Mouse (Mus musculus): ENCODE results near the gene Efna5. TPM values are rescaled to one million over a fixed set of nuclear protein-coding genes. Genes with fewer than 3 reads are reported as not detected.

Efna5 gene
- polyA plus RNA-seq, 1 experiment from 2014 or later: 56.7 TPM

DNA sequence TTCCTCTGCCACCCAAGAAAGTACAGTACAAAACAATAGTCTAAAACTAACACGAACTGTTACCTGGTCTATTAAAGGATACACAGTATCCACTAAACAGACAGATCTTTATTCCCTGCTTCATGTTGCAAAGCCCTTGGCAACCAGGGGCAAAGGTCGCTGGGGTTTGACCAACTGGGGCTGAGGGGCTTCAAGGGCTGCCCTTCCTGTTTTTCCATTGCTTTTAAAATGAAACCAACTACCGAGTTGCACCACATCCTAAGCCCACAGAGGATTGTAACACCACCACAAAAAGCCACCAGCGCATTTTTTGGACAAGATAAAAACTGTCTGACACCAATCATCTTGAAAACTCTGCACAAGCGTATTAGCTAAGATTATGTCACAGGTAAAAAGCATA lies 276.8 kb downstream of the Efna5 start:
- 57% methylated on average over 5 of the region's 5 CpGs for WGBS
- H3K9ac ChIP-seq (ENCODE audit: low read depth, low read length): no peak overlapping the region
- H3K4me2 ChIP-seq (replicated peaks; ENCODE audit: low read depth, low read length): no peak overlapping the region
- no peak overlapping the region for H3K4me3 ChIP-seq (ENCODE audit: low read depth, low read length)
- no peaks in the 10 kb centered on the region for H3K9me3 ChIP-seq (ENCODE audit: control insufficient read depth, low read length)
- H3K27me3 ChIP-seq (ENCODE audit: control insufficient read depth, insufficient read depth, low read length): no peaks in the 10 kb centered on the region
- ATAC-seq (ENCODE audit: low FRiP score) (no peak), DNase-seq (ENCODE audit: low spot score) (no peak)
- peaks cover 2% of the 10 kb centered on the region; the same call in 1 of the 2 replicates for H3K4me1 ChIP-seq (replicated peaks; ENCODE audit: control insufficient read depth, insufficient read depth, low read length)
- H3K36me3 ChIP-seq (ENCODE audit: control insufficient read depth, insufficient read depth, low read length): no peaks in the 10 kb centered on the region
- no peak overlapping the region for H3K27ac ChIP-seq (ENCODE audit: low read depth, low read length)

DNA sequence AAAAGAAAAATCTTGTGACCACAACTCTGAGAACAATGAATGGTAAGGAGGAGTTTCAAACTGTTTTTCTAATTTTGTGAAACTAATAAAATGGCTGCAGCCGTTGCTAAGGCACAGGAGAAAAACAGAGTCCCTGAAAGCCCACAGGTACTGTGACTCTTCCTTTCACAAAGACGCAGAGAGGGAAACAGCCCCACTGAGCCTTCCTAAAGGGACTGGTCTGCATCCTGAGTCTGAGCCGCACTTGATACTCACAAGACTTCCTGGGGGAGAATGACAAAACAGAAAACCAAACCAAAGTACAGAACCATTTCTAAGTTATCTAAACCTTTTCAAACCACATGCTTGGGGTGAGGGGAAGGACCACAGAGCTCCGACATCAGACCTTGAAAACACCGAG lies 277.5 kb downstream of the Efna5 start:
- DNase-seq (ENCODE audit: low spot score): no peak
- Histone ChIP-seq H3K36me3 (ENCODE audit: control insufficient read depth, insufficient read depth, low read length) (no peaks in the 10 kb centered on the region), H3K4me2 (replicated peaks; ENCODE audit: low read depth, low read length) (no peak overlapping the region), H3K4me1 (replicated peaks; ENCODE audit: control insufficient read depth, insufficient read depth, low read length) (peaks cover 2% of the 10 kb centered on the region; the same call in 1 of the 2 replicates), H3K4me3 (ENCODE audit: low read depth, low read length) (no peak overlapping the region), H3K27ac (ENCODE audit: low read depth, low read length) (no peak overlapping the region), H3K9ac (ENCODE audit: low read depth, low read length) (no peak overlapping the region), H3K27me3 (ENCODE audit: control insufficient read depth, insufficient read depth, low read length) (no peaks in the 10 kb centered on the region), H3K9me3 (ENCODE audit: control insufficient read depth, low read length) (no peaks in the 10 kb centered on the region)
- WGBS: 46% methylated on average over 5 of the region's 5 CpGs
- no peak for ATAC-seq (ENCODE audit: low FRiP score)

DNA sequence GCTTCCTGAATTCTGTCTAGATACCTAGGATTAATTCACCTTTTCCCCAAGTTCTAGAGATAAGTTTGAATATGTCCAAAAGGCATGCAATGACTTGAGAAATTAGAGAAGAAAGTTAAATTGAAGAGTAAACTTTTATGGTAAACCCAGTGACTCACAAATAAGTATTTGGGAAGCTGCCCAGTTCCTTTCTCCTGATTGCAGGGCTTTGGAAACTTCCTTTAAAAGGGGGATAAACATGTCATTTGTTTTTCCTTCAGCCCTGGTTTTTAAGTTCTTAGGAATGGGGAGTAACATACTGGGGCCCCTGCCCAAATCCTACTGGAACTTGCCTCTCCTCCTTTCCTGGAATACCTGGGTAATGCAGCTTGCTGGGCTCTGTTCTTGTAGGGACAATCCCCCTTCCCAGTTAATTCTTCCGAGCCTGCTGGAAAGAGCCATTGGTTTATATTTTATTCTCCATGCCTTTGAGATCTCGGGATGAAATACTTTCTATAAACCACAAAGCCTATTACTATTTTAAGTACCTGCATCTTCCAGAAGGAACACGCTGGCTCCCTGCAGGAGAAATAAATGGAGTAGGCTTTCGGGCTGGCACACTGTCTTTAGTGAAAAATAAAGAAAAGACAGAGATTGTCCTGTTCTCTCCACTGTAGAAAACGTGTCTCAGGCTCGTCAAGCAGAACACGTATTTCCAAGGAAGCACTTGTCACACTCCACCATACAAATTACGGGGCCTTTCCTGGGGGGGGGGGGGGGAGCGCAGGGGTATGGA lies 282.2 kb downstream of the Efna5 start:
- H3K4me2 ChIP-seq (replicated peaks; ENCODE audit: low read depth, low read length): no peak overlapping the region
- no peaks in the 10 kb centered on the region for H3K9me3 ChIP-seq (ENCODE audit: control insufficient read depth, low read length)
- H3K27me3 ChIP-seq (ENCODE audit: control insufficient read depth, insufficient read depth, low read length): no peaks in the 10 kb centered on the region
- no peaks in the 10 kb centered on the region for H3K36me3 ChIP-seq (ENCODE audit: control insufficient read depth, insufficient read depth, low read length)
- no peak for DNase-seq (ENCODE audit: low spot score)
- ATAC-seq (ENCODE audit: low FRiP score): no peak
- H3K27ac ChIP-seq (ENCODE audit: low read depth, low read length): no peak overlapping the region
- 59% methylated on average over 9 of the region's 9 CpGs for WGBS
- H3K4me1 ChIP-seq (replicated peaks; ENCODE audit: control insufficient read depth, insufficient read depth, low read length): no peaks in the 10 kb centered on the region
- no peak overlapping the region for H3K4me3 ChIP-seq (ENCODE audit: low read depth, low read length)
- H3K9ac ChIP-seq (ENCODE audit: low read depth, low read length): no peak overlapping the region

DNA sequence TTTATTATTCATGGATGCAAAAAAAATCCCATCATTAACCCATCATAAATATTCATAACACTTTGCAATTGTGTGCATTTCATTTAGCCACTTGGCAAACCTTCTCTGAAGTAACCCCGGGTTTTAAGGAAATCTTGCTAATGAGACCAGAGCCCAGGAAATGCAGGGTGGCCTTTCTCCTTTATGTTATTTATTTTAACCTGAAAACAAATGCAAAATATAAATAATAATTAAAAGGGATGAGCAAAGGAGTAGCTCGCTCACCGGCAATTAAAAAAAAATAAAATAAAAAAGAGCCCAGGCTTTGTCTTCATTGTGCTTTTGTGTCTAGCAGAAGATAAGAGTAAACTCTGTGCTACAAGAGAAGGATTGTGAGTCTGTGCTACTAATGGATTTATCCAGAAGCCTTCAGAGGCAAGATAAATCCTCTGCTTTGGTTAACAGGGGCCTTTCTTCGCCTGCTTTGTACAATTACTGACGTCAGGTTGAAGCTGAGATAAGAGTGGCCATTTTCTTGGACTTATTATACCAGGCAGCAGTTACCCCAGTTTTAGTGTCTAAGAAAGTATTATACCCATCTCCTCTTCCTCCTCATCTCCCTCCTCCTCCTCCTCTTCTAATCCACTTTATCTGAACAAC lies 288.6 kb downstream of the Efna5 start:
- H3K4me2 ChIP-seq (replicated peaks; ENCODE audit: low read depth, low read length): no peak overlapping the region
- no peak overlapping the region for H3K9ac ChIP-seq (ENCODE audit: low read depth, low read length)
- no peaks in the 10 kb centered on the region for H3K36me3 ChIP-seq (ENCODE audit: control insufficient read depth, insufficient read depth, low read length)
- no peaks in the 10 kb centered on the region for H3K9me3 ChIP-seq (ENCODE audit: control insufficient read depth, low read length)
- ATAC-seq (ENCODE audit: low FRiP score): no peak
- no peak overlapping the region for H3K4me3 ChIP-seq (ENCODE audit: low read depth, low read length)
- WGBS: 78% methylated on average over 5 of the region's 5 CpGs
- H3K27me3 ChIP-seq (ENCODE audit: control insufficient read depth, insufficient read depth, low read length): no peaks in the 10 kb centered on the region
- H3K27ac ChIP-seq (ENCODE audit: low read depth, low read length): no peak overlapping the region
- DNase-seq (ENCODE audit: low spot score): no peak
- H3K4me1 ChIP-seq (replicated peaks; ENCODE audit: control insufficient read depth, insufficient read depth, low read length): no peaks in the 10 kb centered on the region

DNA sequence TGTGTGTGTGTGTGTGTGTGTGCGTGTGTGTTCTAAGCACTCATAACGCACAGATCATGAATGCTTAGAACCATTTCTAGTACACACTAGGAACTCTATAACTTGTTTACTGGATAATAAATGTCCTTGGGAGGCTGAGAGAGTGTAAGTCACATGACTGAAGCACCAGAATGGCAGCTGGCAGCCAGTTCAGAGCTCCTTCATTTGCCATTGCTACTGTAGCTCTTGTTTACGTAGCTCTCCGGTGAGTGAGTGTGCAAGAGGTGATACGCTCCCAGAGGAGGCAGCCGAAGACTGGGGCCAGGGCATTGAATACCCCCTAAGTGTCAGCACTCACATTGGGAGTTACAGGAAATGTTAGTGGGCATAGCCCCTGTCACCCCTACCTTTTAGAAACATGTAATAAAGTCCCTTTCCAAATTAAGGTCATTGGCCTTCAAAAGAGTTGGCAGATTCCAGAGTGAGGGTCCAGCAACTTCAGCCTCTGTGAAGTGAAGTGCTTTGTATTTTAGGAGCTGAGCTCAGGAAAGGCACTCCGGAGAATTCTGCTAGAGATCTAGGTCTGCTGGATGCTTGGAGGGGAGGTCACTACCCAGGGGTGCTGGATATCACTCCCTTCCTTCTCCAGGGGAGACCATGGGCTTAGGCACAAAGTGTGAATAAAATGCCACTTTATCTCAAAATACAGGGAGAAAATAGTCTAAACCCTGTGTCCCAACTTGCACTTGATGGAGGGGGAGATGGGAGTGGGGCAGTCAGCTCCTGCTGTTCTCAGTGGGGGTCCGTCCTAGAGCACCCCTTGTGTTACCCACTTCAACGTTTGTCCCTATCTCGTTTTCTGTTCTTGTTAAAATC lies 289.3 kb downstream of the Efna5 start:
- H3K27me3 ChIP-seq (ENCODE audit: control insufficient read depth, insufficient read depth, low read length): no peaks in the 10 kb centered on the region
- 71% methylated on average over 10 of the region's 10 CpGs for WGBS
- no peak overlapping the region for H3K9ac ChIP-seq (ENCODE audit: low read depth, low read length)
- no peak overlapping the region for H3K27ac ChIP-seq (ENCODE audit: low read depth, low read length)
- H3K4me2 ChIP-seq (replicated peaks; ENCODE audit: low read depth, low read length): no peak overlapping the region
- H3K9me3 ChIP-seq (ENCODE audit: control insufficient read depth, low read length): no peaks in the 10 kb centered on the region
- H3K36me3 ChIP-seq (ENCODE audit: control insufficient read depth, insufficient read depth, low read length): no peaks in the 10 kb centered on the region
- no peak overlapping the region for H3K4me3 ChIP-seq (ENCODE audit: low read depth, low read length)
- ATAC-seq (ENCODE audit: low FRiP score) (no peak), DNase-seq (ENCODE audit: low spot score) (no peak)
- no peaks in the 10 kb centered on the region for H3K4me1 ChIP-seq (replicated peaks; ENCODE audit: control insufficient read depth, insufficient read depth, low read length)

DNA sequence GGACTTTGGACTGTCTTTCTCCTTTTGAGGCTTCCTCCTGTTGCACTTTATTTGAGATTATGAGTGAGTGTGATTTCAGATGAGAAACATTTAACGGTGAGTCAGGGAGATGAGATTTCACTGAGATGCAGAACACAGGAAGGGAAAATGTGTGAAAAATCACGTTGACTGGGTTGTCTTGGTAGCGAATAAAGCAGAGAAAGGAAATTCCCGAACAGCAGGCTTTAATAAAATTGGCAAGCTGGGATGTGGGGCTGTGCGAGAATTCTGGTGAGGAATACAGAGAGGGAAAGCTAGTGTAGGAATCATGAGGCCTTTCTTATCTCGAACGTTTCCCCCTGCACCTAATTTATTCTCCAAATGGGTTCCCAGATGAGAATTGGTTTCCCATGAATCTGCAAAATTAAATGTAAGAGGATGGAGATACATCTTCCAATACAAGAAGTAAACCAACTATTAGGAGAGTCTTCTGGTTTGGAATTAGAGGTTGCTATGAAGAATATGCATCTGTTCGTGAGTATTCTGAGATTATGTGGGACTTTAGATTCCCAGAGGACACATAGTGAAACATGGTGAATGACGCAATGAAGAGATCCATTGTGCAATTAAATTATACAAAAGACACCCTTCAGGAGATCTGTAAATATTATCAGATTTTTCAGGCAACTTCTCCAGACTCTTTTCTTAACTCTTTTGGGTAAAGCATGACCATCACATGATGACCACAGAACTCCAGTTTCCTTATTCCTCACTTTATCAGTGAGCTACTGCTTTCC lies 290.2 kb downstream of the Efna5 start:
- no peaks in the 10 kb centered on the region for H3K4me1 ChIP-seq (replicated peaks; ENCODE audit: control insufficient read depth, insufficient read depth, low read length)
- no peak overlapping the region for H3K4me2 ChIP-seq (replicated peaks; ENCODE audit: low read depth, low read length)
- ATAC-seq (ENCODE audit: low FRiP score) (no peak), DNase-seq (ENCODE audit: low spot score) (no peak)
- no peaks in the 10 kb centered on the region for H3K9me3 ChIP-seq (ENCODE audit: control insufficient read depth, low read length)
- H3K27ac ChIP-seq (ENCODE audit: low read depth, low read length): no peak overlapping the region
- WGBS: 80% methylated on average over 9 of the region's 9 CpGs
- no peaks in the 10 kb centered on the region for H3K27me3 ChIP-seq (ENCODE audit: control insufficient read depth, insufficient read depth, low read length)
- H3K9ac ChIP-seq (ENCODE audit: low read depth, low read length): no peak overlapping the region
- no peaks in the 10 kb centered on the region for H3K36me3 ChIP-seq (ENCODE audit: control insufficient read depth, insufficient read depth, low read length)
- H3K4me3 ChIP-seq (ENCODE audit: low read depth, low read length): no peak overlapping the region

DNA sequence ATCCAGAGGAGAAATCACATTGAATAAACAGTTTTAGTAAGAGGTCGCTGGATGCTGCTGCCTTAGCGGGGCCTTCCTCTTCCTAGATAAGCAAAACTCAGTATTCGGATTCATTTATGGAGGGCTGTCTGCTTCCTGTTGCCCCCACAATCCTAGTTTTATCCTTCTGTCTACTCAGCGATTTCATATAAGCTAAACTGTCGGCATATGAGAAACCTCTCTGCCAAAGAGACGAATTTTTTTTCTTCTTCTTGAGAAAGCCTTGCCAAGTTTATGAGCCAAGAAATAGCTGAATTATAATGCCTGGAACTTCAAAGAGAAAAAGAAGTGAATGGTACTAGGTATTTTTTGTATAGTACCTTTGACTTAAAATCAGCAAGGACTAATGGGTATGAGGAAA lies 301.0 kb downstream of the Efna5 start:
- Histone ChIP-seq H3K27ac (ENCODE audit: low read depth, low read length) (no peak overlapping the region), H3K9ac (ENCODE audit: low read depth, low read length) (no peak overlapping the region), H3K4me3 (ENCODE audit: low read depth, low read length) (no peak overlapping the region), H3K4me1 (replicated peaks; ENCODE audit: control insufficient read depth, insufficient read depth, low read length) (no peaks in the 10 kb centered on the region), H3K36me3 (ENCODE audit: control insufficient read depth, insufficient read depth, low read length) (no peaks in the 10 kb centered on the region), H3K9me3 (ENCODE audit: control insufficient read depth, low read length) (no peaks in the 10 kb centered on the region), H3K4me2 (replicated peaks; ENCODE audit: low read depth, low read length) (no peak overlapping the region), H3K27me3 (ENCODE audit: control insufficient read depth, insufficient read depth, low read length) (no peaks in the 10 kb centered on the region)
- ATAC-seq (ENCODE audit: low FRiP score): no peak
- no peak for DNase-seq (ENCODE audit: low spot score)
- WGBS: 88% methylated on average over 6 of the region's 6 CpGs

DNA sequence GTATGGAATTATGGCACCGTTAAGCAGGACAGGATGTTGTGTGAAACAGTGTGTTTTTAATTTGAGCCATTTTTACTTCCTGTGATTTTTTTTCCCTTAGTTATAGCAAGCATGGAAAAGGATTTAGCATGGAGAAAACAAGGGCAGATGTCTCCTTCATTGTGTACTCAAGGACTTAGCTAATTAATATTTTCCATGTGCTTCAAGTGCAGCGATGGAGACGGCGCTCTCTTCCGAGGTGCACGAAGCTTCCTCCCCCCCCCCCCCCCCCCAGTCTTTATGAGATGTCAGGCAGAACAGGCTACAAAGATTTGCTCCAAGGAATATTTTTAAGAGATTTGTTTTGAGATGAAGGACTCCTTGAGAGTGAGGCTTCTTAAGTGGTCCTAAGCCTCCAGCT lies 301.5 kb downstream of the Efna5 start:
- Histone ChIP-seq H3K9ac (ENCODE audit: low read depth, low read length) (no peak overlapping the region), H3K9me3 (ENCODE audit: control insufficient read depth, low read length) (no peaks in the 10 kb centered on the region), H3K4me3 (ENCODE audit: low read depth, low read length) (no peak overlapping the region), H3K27me3 (ENCODE audit: control insufficient read depth, insufficient read depth, low read length) (no peaks in the 10 kb centered on the region), H3K27ac (ENCODE audit: low read depth, low read length) (no peak overlapping the region), H3K36me3 (ENCODE audit: control insufficient read depth, insufficient read depth, low read length) (no peaks in the 10 kb centered on the region), H3K4me1 (replicated peaks; ENCODE audit: control insufficient read depth, insufficient read depth, low read length) (no peaks in the 10 kb centered on the region), H3K4me2 (replicated peaks; ENCODE audit: low read depth, low read length) (no peak overlapping the region)
- DNase-seq (ENCODE audit: low spot score) (no peak), ATAC-seq (ENCODE audit: low FRiP score) (no peak)
- 67% methylated on average over 6 of the region's 6 CpGs for WGBS

Data from hindbrain, embryonic 11.5 days (tissue).